Mouse (Mus musculus) MEL (cell line): ENCODE measurements around the gene 4931408C20Rik.

ENCODE experiments used
- CTCF ChIP-seq, 3 experiments: IDR thresholded peaks in 2 of 3; conservative IDR thresholded peaks in 1 of 3; 2 replicates each; pipeline ENCODE4 v1.5.1; 2011 to 2012; ENCODE audit warnings: low read length in 3 of 3, low read depth in 2 of 3, mild to moderate bottlenecking in 2 of 3, improper control_type of control experiment in 1 of 3, inconsistent platforms in 1 of 3, mixed read lengths in 1 of 3, moderate library complexity in 1 of 3; ENCODE audit not compliant: control insufficient read depth in 1 of 3, insufficient read depth in 1 of 3, poor library complexity in 1 of 3, severe bottlenecking in 1 of 3
- ELF1 ChIP-seq: IDR thresholded peaks from 2 replicates; pipeline ENCODE4 v1.6.1; 2014; ENCODE audit warnings: low read depth, mild to moderate bottlenecking, inconsistent platforms, low read length, improper control_type of control experiment, moderate library complexity
- EP300 ChIP-seq, 2 experiments: IDR thresholded peaks; 2 replicates each; pipeline ENCODE4 v1.6.1; 2011; ENCODE audit warnings: improper control_type of control experiment in 2 of 2, low read length in 2 of 2, low read depth in 1 of 2, mild to moderate bottlenecking in 1 of 2
- ETS1 ChIP-seq: IDR thresholded peaks from 2 replicates; pipeline ENCODE4 v1.6.1; 2012; ENCODE audit warnings: low read depth, mild to moderate bottlenecking, inconsistent platforms, low read length, improper control_type of control experiment, moderate library complexity
- KAT2A ChIP-seq: conservative IDR thresholded peaks from 2 replicates; pipeline ENCODE4 v1.6.1; 2012; ENCODE audit warnings: low read depth, low read length, improper control_type of control experiment, inconsistent platforms
- NRF1 ChIP-seq: IDR thresholded peaks from 2 replicates; pipeline ENCODE4 v1.6.1; 2014; ENCODE audit warnings: low read depth, mild to moderate bottlenecking, inconsistent platforms, low read length, improper control_type of control experiment, moderate library complexity; ENCODE audit not compliant: poor library complexity, insufficient read depth, severe bottlenecking
- POLR2A ChIP-seq, 2 experiments: IDR thresholded peaks; 2 replicates each; pipeline ENCODE4 v1.6.1; 2011 to 2012; ENCODE audit warnings: low read length in 2 of 2, mild to moderate bottlenecking in 2 of 2, control low read depth in 1 of 2, improper control_type of control experiment in 1 of 2, low read depth in 1 of 2, moderate library complexity in 1 of 2; ENCODE audit not compliant: control insufficient read depth in 1 of 2, insufficient read depth in 1 of 2, poor library complexity in 1 of 2
- TAL1 ChIP-seq: IDR thresholded peaks from 2 replicates; pipeline ENCODE4 v1.6.1; 2012; ENCODE audit warnings: mild to moderate bottlenecking, inconsistent platforms, low read length, moderate library complexity, mixed read lengths
- TCF12 ChIP-seq: IDR thresholded peaks from 2 replicates; pipeline ENCODE4 v1.6.1; 2014; ENCODE audit warnings: low read depth, mild to moderate bottlenecking, inconsistent platforms, low read length, improper control_type of control experiment, moderate library complexity
- ZMIZ1 ChIP-seq: IDR thresholded peaks from 2 replicates; pipeline ENCODE4 v1.6.1; 2012; ENCODE audit warnings: low read depth, mild to moderate bottlenecking, inconsistent platforms, low read length, improper control_type of control experiment, moderate library complexity

GRCm38 (mm10) chr1:26685952-26686693 lies 1.1 kb downstream of the 4931408C20Rik start:
- TF ChIP-seq CTCF (IDR thresholded peaks at IDR 0.05 in 2 of 3, conservative IDR thresholded peaks at IDR 0.05 in 1 of 3; ENCODE audit: control insufficient read depth in 1 of 3, insufficient read depth in 1 of 3, low read depth in 2 of 3, low read length in 3 of 3, poor library complexity in 1 of 3, severe bottlenecking in 1 of 3) (no peak), POLR2A (IDR thresholded peaks at IDR 0.05; ENCODE audit: control insufficient read depth in 1 of 2, insufficient read depth in 1 of 2, low read depth in 1 of 2, low read length in 2 of 2, poor library complexity in 1 of 2) (no peak), TCF12 (no peak), ZMIZ1 (no peak), KAT2A (no peak), ETS1 (no peak), NRF1 (no peak), ELF1 (no peak), TAL1 (no peak), EP300 (IDR thresholded peaks at IDR 0.05; ENCODE audit: low read depth in 1 of 2, low read length in 2 of 2) (no peak)
